25 mouse cellular contexts compared by ENCODE assay signal in the genomic region with DNA sequence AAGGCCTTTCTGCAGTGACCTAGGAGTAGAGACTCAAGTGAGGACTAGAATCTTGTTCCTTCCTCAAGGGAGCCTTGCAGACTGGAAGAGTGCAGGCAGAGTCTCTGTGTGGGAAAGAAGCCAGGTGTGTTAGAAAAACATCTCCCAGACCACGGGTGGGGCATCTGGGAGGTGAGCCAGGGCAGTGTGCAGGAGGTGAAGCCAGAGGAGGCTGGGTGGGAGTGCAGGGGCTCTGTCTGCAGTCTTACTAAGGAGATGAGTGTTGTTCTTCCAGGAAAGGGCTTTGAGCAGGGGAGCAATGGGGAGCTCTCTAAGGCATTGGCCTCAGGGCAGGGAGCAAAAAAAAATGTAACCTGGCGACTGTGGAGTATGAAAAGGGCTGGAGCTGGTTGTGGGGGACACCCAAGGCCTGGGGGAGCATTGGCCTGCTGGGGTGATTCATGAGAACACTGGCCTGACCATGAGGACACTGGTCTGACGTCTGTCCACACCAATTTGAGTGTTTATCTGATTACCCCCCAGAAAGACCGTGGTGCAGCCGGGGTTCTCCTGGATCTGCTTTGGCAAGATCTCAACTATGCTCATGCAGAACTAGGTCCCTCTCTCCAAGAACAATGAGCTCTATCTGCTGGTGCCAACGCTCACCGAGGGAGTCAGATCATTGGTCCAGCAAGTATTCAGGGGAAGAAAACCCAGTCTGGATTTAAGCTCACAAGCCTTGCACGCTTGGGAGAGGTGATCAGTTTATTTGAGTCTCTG. TPM values are rescaled to one million over a fixed set of nuclear protein-coding genes. Genes with fewer than 3 reads are reported as not detected.
DNase-seq lines count a peak whose midpoint lies in the region; ATAC-seq and TF ChIP-seq lines count a peak whose summit lies in the region.
"Had no signal": no experiment of that assay in that cellular context is flagged by ENCODE, and none has a peak within 500 bp of the region (broad histone marks: within the 10 kb centered on the region; RNA-seq: fewer than 3 reads in every experiment).

No protein-coding gene starts in this region.

- TF ChIP-seq CTCF in lung, embryonic 14.5 days (IDR thresholded peaks at IDR 0.05; ENCODE audit: low read depth) = no peak
- no peak for TF ChIP-seq CTCF in intestine, postnatal 0 days (IDR thresholded peaks at IDR 0.05; ENCODE audit: low read depth)

- H3K27ac ChIP-seq in lung, embryonic 14.5 days (ENCODE audit: low read depth) = peak overlapping the region; percentile 24; the same call in 1 of the 2 replicates
- peak overlapping the region; percentile 70 for H3K27ac ChIP-seq in intestine, postnatal 0 days (ENCODE audit: low read depth, low read length)
- H3K27ac ChIP-seq: heart, adult 2 months had no signal

- intact Hi-C loops in left cerebral cortex, postnatal 14 days (cut with DNase I) = no loop called here

- 52% methylated on average over 8 of the region's 8 CpGs for WGBS in lung, embryonic 14.5 days
- 38% methylated on average over 8 of the region's 8 CpGs for WGBS in intestine, postnatal 0 days

- no peaks in the 10 kb centered on the region for H3K36me3 ChIP-seq in lung, embryonic 14.5 days (ENCODE audit: insufficient read depth)
- no peaks in the 10 kb centered on the region for H3K36me3 ChIP-seq in intestine, postnatal 0 days (ENCODE audit: control insufficient read depth, insufficient read depth)
- H3K36me3 ChIP-seq: G1E had no signal

- H3K9me3 ChIP-seq in lung, embryonic 14.5 days (ENCODE audit: low read depth, low read length) = no peaks in the 10 kb centered on the region
- no peaks in the 10 kb centered on the region for H3K9me3 ChIP-seq in intestine, postnatal 0 days (ENCODE audit: control insufficient read depth)

- H3K9ac ChIP-seq in lung, embryonic 14.5 days = no peak overlapping the region
- H3K9ac ChIP-seq in intestine, postnatal 0 days (ENCODE audit: low read depth, low read length) = 0 out of 2 replicates have a peak overlapping the region, but pooled peaks have one; percentile 17
- H3K9ac ChIP-seq: forebrain, postnatal 0 days; liver, postnatal 0 days had no signal

- H3K4me2 ChIP-seq in lung, embryonic 14.5 days = no peak overlapping the region
- peak overlapping the region; percentile 37 for H3K4me2 ChIP-seq in intestine, postnatal 0 days (replicated peaks; ENCODE audit: low read depth)

- H3K27me3 ChIP-seq in lung, embryonic 14.5 days (ENCODE audit: insufficient read depth, low read length) = no peaks in the 10 kb centered on the region
- H3K27me3 ChIP-seq in intestine, postnatal 0 days (replicated peaks; ENCODE audit: control insufficient read depth, insufficient read depth, low read length) = no peaks in the 10 kb centered on the region

- 0 out of 2 replicates have a peak, but pooled peaks have one; percentile 21 for ATAC-seq in lung, embryonic 14.5 days (ENCODE audit: insufficient read depth)
- no peak for ATAC-seq in intestine, postnatal 0 days
- ATAC-seq: CD4-positive, CD25-positive, alpha-beta regulatory T cell, adult 4 months; forebrain, postnatal 0 days; hindbrain, embryonic 16.5 days; liver, postnatal 0 days had no signal

- no peak overlapping the region for H3K4me3 ChIP-seq in lung, embryonic 14.5 days (ENCODE audit: low read depth, low read length)
- H3K4me3 ChIP-seq in intestine, postnatal 0 days (ENCODE audit: low read depth, low read length) = no peak overlapping the region
- H3K4me3 ChIP-seq: heart, adult 2 months had no signal

- no peaks in the 10 kb centered on the region for H3K4me1 ChIP-seq in lung, embryonic 14.5 days (ENCODE audit: insufficient read depth)
- peaks cover 18% of the 10 kb centered on the region; the same call in 1 of the 2 replicates for H3K4me1 ChIP-seq in intestine, postnatal 0 days (replicated peaks; ENCODE audit: control insufficient read depth, insufficient read depth, low read length)

- no peak for DNase-seq in lung, embryonic 14.5 days
- no peak for DNase-seq in lung, postnatal 25 days (ENCODE audit: low spot score)
- DNase-seq in 3T3-L1 (ENCODE audit: low read depth, low spot score) = peak; percentile 53
- peak; percentile 58 for DNase-seq in Muller cell, postnatal 12 days (ENCODE audit: inconsistent ontology term)
- no peak for DNase-seq in layer of hippocampus, postnatal 10 days (ENCODE audit: low spot score in 2 of 2)
- no peak for DNase-seq in left cerebral cortex, postnatal 14 days (ENCODE audit: low spot score in 2 of 2)
- DNase-seq: adrenal gland, adult 8-10 months; cerebellum, adult 11 months; cerebellum, postnatal 25 days; forebrain, postnatal 0 days; heart, postnatal 4 days; kidney, adult 8-10 months; kidney, postnatal 25 days; liver; liver, postnatal 0 days; right cerebral cortex, postnatal 25 days had no signal

RNA-seq across cellular contexts. Expression of a gene that starts 7.2 kb away (rescaled TPM):
- 86.7 and 91.0 TPM in 2 replicates for polyA plus RNA-seq in lung, embryonic 14.5 days (2014; fragmentation: Nextera tagmentation; extraction: Ambion mirVana)
- 491 and 533 TPM in 2 replicates for polyA plus RNA-seq in intestine, postnatal 0 days (2015; fragmentation: Nextera tagmentation; extraction: Ambion mirVana)
- 1 to 10 TPM in 1 of 2 experiments, under 1 TPM in 1; 0.64 to 1.0 TPM for total RNA-seq in layer of hippocampus, postnatal 10 days (2021)
- total RNA-seq in left cerebral cortex, postnatal 14 days (2021) = under 1 TPM in 1 of 2 experiments, not detected in 1; 0.63 TPM
- total RNA-seq: G1E had no signal
- polyA plus RNA-seq: CD4-positive, CD25-positive, alpha-beta regulatory T cell, adult 4 months; G1E had no signal

RNA-seq across cellular contexts. Expression of a gene that starts 19.9 kb away (rescaled TPM):
- polyA plus RNA-seq in lung, embryonic 14.5 days (2014; fragmentation: Nextera tagmentation; extraction: Ambion mirVana) = 3.9 and 4.4 TPM in 2 replicates
- polyA plus RNA-seq in intestine, postnatal 0 days (2015; fragmentation: Nextera tagmentation; extraction: Ambion mirVana) = 1.2 and 1.5 TPM in 2 replicates
- 1 to 10 TPM; 1.1 to 1.5 TPM for total RNA-seq in layer of hippocampus, postnatal 10 days (2021)
- total RNA-seq in left cerebral cortex, postnatal 14 days (2021) = not detected
- total RNA-seq: adrenal gland, adult 8-10 months; forebrain, postnatal 0 days; G1E; gastrocnemius, adult 8-10 months had no signal
- polyA plus RNA-seq: CD4-positive, CD25-positive, alpha-beta regulatory T cell, adult 4 months; G1E had no signal

RNA-seq across cellular contexts. Expression of a gene that starts 34.3 kb away (rescaled TPM):
- 0.27 TPM in 1 of 2 replicates, not detected in the other for polyA plus RNA-seq in lung, embryonic 14.5 days (2014; fragmentation: Nextera tagmentation; extraction: Ambion mirVana)
- polyA plus RNA-seq in intestine, postnatal 0 days (2015; fragmentation: Nextera tagmentation; extraction: Ambion mirVana) = not detected in 2 replicates
- total RNA-seq in layer of hippocampus, postnatal 10 days (2021) = not detected
- not detected for total RNA-seq in left cerebral cortex, postnatal 14 days (2021)
- total RNA-seq: adrenal gland, adult 8-10 months; forebrain, postnatal 0 days; gastrocnemius, adult 8-10 months; heart, adult 2 months; heart, postnatal 4 days; midbrain, postnatal 0 days had no signal
- polyA plus RNA-seq: brain, embryonic 14.5 days; CD4-positive, CD25-positive, alpha-beta regulatory T cell, adult 4 months; forebrain, postnatal 0 days; G1E; heart, adult 2 months; liver, postnatal 0 days; midbrain, postnatal 0 days; neural tube, embryonic 11.5 days had no signal

RNA-seq across cellular contexts. Expression of a gene that starts 37.4 kb away (rescaled TPM):
- polyA plus RNA-seq in lung, embryonic 14.5 days (2014; fragmentation: Nextera tagmentation; extraction: Ambion mirVana) = not detected in 2 replicates
- polyA plus RNA-seq in intestine, postnatal 0 days (2015; fragmentation: Nextera tagmentation; extraction: Ambion mirVana) = not detected in 2 replicates
- total RNA-seq in layer of hippocampus, postnatal 10 days (2021) = 1 to 10 TPM; 1.1 to 1.2 TPM
- total RNA-seq in left cerebral cortex, postnatal 14 days (2021) = 1 to 10 TPM; 2.6 to 2.7 TPM
- total RNA-seq: forebrain, postnatal 0 days; G1E; gastrocnemius, adult 8-10 months; heart, adult 2 months; heart, postnatal 4 days; midbrain, postnatal 0 days had no signal
- polyA plus RNA-seq: CD4-positive, CD25-positive, alpha-beta regulatory T cell, adult 4 months; G1E; heart, adult 2 months; liver, postnatal 0 days; midbrain, postnatal 0 days; neural tube, embryonic 11.5 days had no signal

RNA-seq across cellular contexts. Expression of a gene that starts 50.2 kb away (rescaled TPM):
- polyA plus RNA-seq in lung, embryonic 14.5 days (2014; fragmentation: Nextera tagmentation; extraction: Ambion mirVana) = 0.11 TPM in 1 of 2 replicates, not detected in the other
- polyA plus RNA-seq in intestine, postnatal 0 days (2015; fragmentation: Nextera tagmentation; extraction: Ambion mirVana) = 0.09 and 0.16 TPM in 2 replicates
- total RNA-seq in layer of hippocampus, postnatal 10 days (2021) = not detected
- total RNA-seq in left cerebral cortex, postnatal 14 days (2021) = not detected
- total RNA-seq: forebrain, postnatal 0 days; G1E; gastrocnemius, adult 8-10 months; heart, adult 2 months; heart, postnatal 4 days had no signal
- polyA plus RNA-seq: brain, embryonic 14.5 days; CD4-positive, CD25-positive, alpha-beta regulatory T cell, adult 4 months; forebrain, postnatal 0 days; G1E; heart, adult 2 months; hindbrain, embryonic 16.5 days; liver, postnatal 0 days; midbrain, postnatal 0 days; neural tube, embryonic 11.5 days had no signal

Comparison
In these comparisons a context has a peak if more than half of its experiments do, and no peak if none do; other contexts are left out.
1. DNase-seq: peak in 3T3-L1 (single experiment) and Muller cell, postnatal 12 days (single experiment); none in lung, embryonic 14.5 days (single experiment), lung, postnatal 25 days (single experiment), layer of hippocampus, postnatal 10 days (0 of 2) and left cerebral cortex, postnatal 14 days (0 of 2).